Mouse (Mus musculus) gastrocnemius, postnatal 4 days (tissue): ENCODE data around the gene Gm2026. TPM values are rescaled to one million over a fixed set of nuclear protein-coding genes. Genes with fewer than 3 reads are reported as not detected.
"Not testable (repeated sequence)": the region's sequence is repeated elsewhere in the genome, so short reads cannot be mapped to it uniquely, and the experiment has no call there.

ENCODE experiments used
- DNase-seq, 2 experiments: peaks; one replicate each; pipeline ENCODE4 v3.0.0; 2021 to 2022; ENCODE audit warnings: low spot score in 2 of 2, mixed read lengths in 2 of 2
- long read RNA-seq, 2 experiments: library from polyadenylated mRNA; stranded (forward); transcript quantifications; one replicate each; pipeline ENCODE4 v2.0.0; 2021
- total RNA-seq, 2 experiments: library from RNA; stranded (reverse); gene quantifications; 2 replicates each; pipeline ENCODE4 v1.2.3; 2021

The Gm2026 gene
- total RNA-seq = 10 to 100 TPM; 21.4 to 21.7 TPM
- long read RNA-seq, experiment 1, partial matches to known transcripts = 0 of 6 reads
- long read RNA-seq, experiment 1, other reads (novel, unspliced or antisense) = 3 of 6 reads
- long read RNA-seq, experiment 2, partial matches to known transcripts = 0 of 5 reads
- long read RNA-seq, experiment 2, other reads (novel, unspliced or antisense) = 4 of 5 reads

DNA sequence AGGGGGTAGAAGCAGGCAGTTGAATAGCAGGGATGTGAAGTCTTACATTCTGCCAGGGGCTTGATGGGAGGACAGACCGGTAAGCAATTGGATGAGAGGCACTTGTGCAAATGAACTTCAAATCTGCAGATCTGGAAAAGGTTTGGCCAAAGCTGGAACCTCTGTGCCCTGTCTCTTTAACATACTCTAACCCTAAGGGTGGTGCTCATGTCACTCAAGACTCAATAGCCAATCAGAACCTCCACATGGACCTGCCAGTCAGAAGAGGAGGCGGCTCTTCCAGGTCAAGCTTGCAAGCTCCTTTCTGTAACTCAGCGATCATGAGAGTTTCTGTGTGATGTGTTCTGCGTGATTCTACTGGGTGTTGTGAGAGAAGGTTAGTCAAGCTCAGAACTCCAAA lies at the start of gene Gm2026:
TSS of gene Gm2026 (plus strand) at position 301 of the 400 bp plus-strand sequence.
- DNase-seq = not testable (repeated sequence)

DNA sequence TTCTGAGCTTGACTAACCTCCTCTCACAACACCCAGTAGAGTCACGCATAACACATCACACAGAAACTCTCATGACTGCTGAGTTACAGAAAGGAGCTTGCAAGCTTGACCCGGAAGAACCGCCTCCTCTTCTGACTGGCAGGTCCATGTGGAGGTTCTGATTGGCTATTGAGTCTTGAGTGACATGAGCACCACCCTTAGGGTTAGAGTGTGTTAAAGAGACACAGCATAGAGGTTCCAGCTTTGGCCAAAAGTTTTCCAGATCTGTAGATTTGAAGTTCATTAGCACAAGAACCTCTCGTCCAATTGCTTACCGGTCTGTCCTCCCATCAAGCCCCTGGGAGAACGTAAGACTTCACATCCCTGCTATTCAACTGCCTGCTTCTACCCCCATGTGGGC lies 34.1 kb upstream of the Gm2026 start, which contains the start of gene Zfp966:
TSS of gene Zfp966 (minus strand) at position 101 of the 400 bp plus-strand sequence.
- DNase-seq = not testable (repeated sequence)

Other genes starting within 250 kb of the Gm2026 start
- gene Gm2007, start 223.8 kb upstream of the Gm2026 start, total RNA-seq = 1 to 10 TPM in 1 of 2 experiments, not detected in 1; 7.0 TPM
- gene Gm14288, start 164.2 kb upstream of the Gm2026 start, total RNA-seq = 1 to 10 TPM in 1 of 2 experiments, not detected in 1; 6.7 TPM
- gene Gm6710, start 96.1 kb upstream of the Gm2026 start, total RNA-seq = 10 to 100 TPM; 22.1 to 23.6 TPM
- gene Zfp966, start 34.2 kb upstream of the Gm2026 start, total RNA-seq = 1 to 10 TPM; 4.5 to 4.8 TPM
- gene Gm2004, start 184.5 kb downstream of the Gm2026 start, total RNA-seq = 1 to 10 TPM; 1.6 to 7.7 TPM